ENCODE assay signal across 8 mouse cellular contexts in the genomic region with DNA sequence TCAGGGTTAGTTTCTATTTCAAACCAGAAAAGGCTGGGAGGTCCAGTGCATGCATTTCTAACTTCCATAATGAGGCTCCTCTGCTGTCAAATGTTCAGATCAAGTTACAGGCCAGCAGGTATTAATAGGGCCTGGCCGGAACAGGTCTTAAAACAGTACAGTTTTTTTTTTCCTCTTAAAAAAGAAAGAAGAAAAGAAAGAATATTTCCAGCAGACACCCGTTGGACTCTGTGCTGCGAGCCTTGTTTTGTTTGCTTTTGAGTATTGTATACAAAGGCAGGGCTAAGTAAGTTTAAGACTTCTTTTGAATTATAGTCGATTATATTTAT. TPM values are rescaled to one million over a fixed set of nuclear protein-coding genes. Genes with fewer than 3 reads are reported as not detected.
A peak's percentile ranks its signal among the peaks of the same experiment; 100 is the strongest.
DNase-seq lines count a peak whose midpoint lies in the region; ATAC-seq and TF ChIP-seq lines count a peak whose summit lies in the region.

No protein-coding gene starts in this region.

- H3K27me3 ChIP-seq in heart, embryonic 15.5 days: no peaks in the 10 kb centered on the region
- H3K27me3 ChIP-seq in hindbrain, embryonic 14.5 days (ENCODE audit: control insufficient read depth, insufficient read depth, low read length): no peaks in the 10 kb centered on the region
- no peaks in the 10 kb centered on the region for H3K27me3 ChIP-seq in midbrain, embryonic 12.5 days

- 37% methylated on average over 4 of the region's 4 CpGs for WGBS in heart, embryonic 15.5 days
- 23% methylated on average over 4 of the region's 4 CpGs for WGBS in hindbrain, embryonic 14.5 days
- whole genome bisulfite sequencing in midbrain, embryonic 12.5 days: 37% methylated on average over 4 of the region's 4 CpGs

- no peaks in the 10 kb centered on the region for H3K9me3 ChIP-seq in heart, embryonic 15.5 days (replicated peaks)
- no peaks in the 10 kb centered on the region for H3K9me3 ChIP-seq in hindbrain, embryonic 14.5 days (ENCODE audit: control insufficient read depth, low read length)
- H3K9me3 ChIP-seq in midbrain, embryonic 12.5 days: no peaks in the 10 kb centered on the region

- peak overlapping the region; percentile 98 for H3K27ac ChIP-seq in heart, embryonic 15.5 days
- H3K27ac ChIP-seq in cortical plate, adult 2 months (ENCODE audit: insufficient read depth, low read length): no peak overlapping the region
- H3K27ac ChIP-seq in hindbrain, embryonic 14.5 days: peak overlapping the region; percentile 18; the same call in 1 of the 2 replicates
- peak overlapping the region; percentile 96 for H3K27ac ChIP-seq in midbrain, embryonic 12.5 days (replicated peaks)

- TF ChIP-seq CTCF in cortical plate, adult 2 months (IDR thresholded peaks at IDR 0.05; ENCODE audit: extremely low read depth, insufficient read depth, low read length): no peak

- no peak for DNase-seq in heart, adult 18-20 months
- DNase-seq in hindbrain, embryonic 14.5 days (ENCODE audit: low spot score): no peak
- no peak for DNase-seq in spleen, adult 12 weeks (ENCODE audit: low spot score)
- no peak for DNase-seq in adrenal gland, postnatal 10 days
- no peak for DNase-seq in right cerebral cortex, postnatal 4 days

- H3K9ac ChIP-seq in heart, embryonic 15.5 days: peak overlapping the region; percentile 98
- peak overlapping the region; percentile 99 for H3K9ac ChIP-seq in hindbrain, embryonic 14.5 days
- peak overlapping the region; percentile 94 for H3K9ac ChIP-seq in midbrain, embryonic 12.5 days (replicated peaks)

- H3K4me1 ChIP-seq in heart, embryonic 15.5 days (replicated peaks): peaks cover 74% of the 10 kb centered on the region
- peaks cover 21% of the 10 kb centered on the region for H3K4me1 ChIP-seq in cortical plate, adult 2 months (ENCODE audit: control insufficient read depth, insufficient read depth, low read length)
- peaks cover 71% of the 10 kb centered on the region for H3K4me1 ChIP-seq in hindbrain, embryonic 14.5 days (replicated peaks; ENCODE audit: control insufficient read depth, insufficient read depth, low read length)
- H3K4me1 ChIP-seq in midbrain, embryonic 12.5 days: peaks cover 74% of the 10 kb centered on the region

- H3K4me3 ChIP-seq in heart, embryonic 15.5 days: peak overlapping the region; percentile 92
- peak overlapping the region; percentile 89; the same call in 1 of the 2 replicates for H3K4me3 ChIP-seq in cortical plate, adult 2 months (ENCODE audit: insufficient read depth, low read length)
- H3K4me3 ChIP-seq in hindbrain, embryonic 14.5 days (replicated peaks; ENCODE audit: low read length): peak overlapping the region; percentile 88
- peak overlapping the region; percentile 73 for H3K4me3 ChIP-seq in midbrain, embryonic 12.5 days

- no peaks in the 10 kb centered on the region for H3K36me3 ChIP-seq in heart, embryonic 15.5 days
- no peaks in the 10 kb centered on the region for H3K36me3 ChIP-seq in hindbrain, embryonic 14.5 days (replicated peaks; ENCODE audit: control insufficient read depth, insufficient read depth)
- no peaks in the 10 kb centered on the region for H3K36me3 ChIP-seq in midbrain, embryonic 12.5 days

- ATAC-seq in heart, embryonic 15.5 days (replicated peaks; ENCODE audit: insufficient number of reproducible peaks, insufficient read depth, low FRiP score, low read depth): no peak
- ATAC-seq in hindbrain, embryonic 14.5 days (ENCODE audit: low FRiP score): no peak
- ATAC-seq in midbrain, embryonic 12.5 days (ENCODE audit: low FRiP score, low read depth): no peak

- TF ChIP-seq POLR2A in cortical plate, adult 2 months (IDR thresholded peaks at IDR 0.05; ENCODE audit: extremely low read depth, insufficient read depth, low read length): no peak

- peak overlapping the region; percentile 80 for H3K4me2 ChIP-seq in heart, embryonic 15.5 days
- H3K4me2 ChIP-seq in hindbrain, embryonic 14.5 days (replicated peaks): peak overlapping the region; percentile 99
- H3K4me2 ChIP-seq in midbrain, embryonic 12.5 days (replicated peaks): peak overlapping the region; percentile 99

RNA-seq across cellular contexts. Expression of gene Prrc2b, which starts 2.9 kb away (rescaled TPM):
- 21.0 and 34.8 TPM in 2 replicates for polyA plus RNA-seq in heart, embryonic 15.5 days (2015; fragmentation: Nextera tagmentation; extraction: Ambion mirVana)
- 10 to 100 TPM; 83.5 to 86.2 TPM for total RNA-seq in heart, adult 18-20 months (2021)
- 97.6 and 99.1 TPM in 2 replicates for polyA plus RNA-seq in cortical plate, adult 2 months (2012; rRNA removed)
- polyA plus RNA-seq in hindbrain, embryonic 14.5 days (2014; fragmentation: Nextera tagmentation; extraction: Ambion mirVana): 105 and 119 TPM in 2 replicates
- 99.1 and 121 TPM in 2 replicates for polyA plus RNA-seq in midbrain, embryonic 12.5 days (2016; fragmentation: Nextera tagmentation; extraction: Ambion mirVana)
- total RNA-seq in adrenal gland, postnatal 10 days (2021): 100 to 1,000 TPM in 1 of 2 experiments, 10 to 100 TPM in 1; 83.4 to 102 TPM

RNA-seq across cellular contexts. Expression of gene Plpp7, which starts 58.4 kb away (rescaled TPM):
- polyA plus RNA-seq in heart, embryonic 15.5 days (2015; fragmentation: Nextera tagmentation; extraction: Ambion mirVana): 15.9 and 16.1 TPM in 2 replicates
- total RNA-seq in heart, adult 18-20 months (2021): 10 to 100 TPM; 27.3 to 38.3 TPM
- polyA plus RNA-seq in cortical plate, adult 2 months (2012; rRNA removed): 34.5 and 36.4 TPM in 2 replicates
- polyA plus RNA-seq in hindbrain, embryonic 14.5 days (2014; fragmentation: Nextera tagmentation; extraction: Ambion mirVana): 22.4 and 27.5 TPM in 2 replicates
- 8.4 and 9.9 TPM in 2 replicates for polyA plus RNA-seq in midbrain, embryonic 12.5 days (2016; fragmentation: Nextera tagmentation; extraction: Ambion mirVana)
- 1 to 10 TPM; 3.9 to 8.6 TPM for total RNA-seq in adrenal gland, postnatal 10 days (2021)
